Mouse (Mus musculus): ENCODE data around the gene Olfr548-ps1. TPM values are rescaled to one million over a fixed set of nuclear protein-coding genes. Genes with fewer than 3 reads are reported as not detected.
"Not testable (repeated sequence)": the region's sequence is repeated elsewhere in the genome, so short reads cannot be mapped to it uniquely, and the experiment has no call there.

The Olfr548-ps1 gene
- polyA plus RNA-seq (2016; fragmentation: Nextera tagmentation; extraction: Ambion mirVana): not detected in 2 replicates

GRCm38 (mm10) chr7:102540596-102540995, at the start of gene Olfr548-ps1:
TSS of gene Olfr548-ps1 (plus strand) at chr7:102540896.
- ATAC-seq (ENCODE audit: insufficient number of reproducible peaks, low FRiP score): no peak
- Histone ChIP-seq H3K27me3 (replicated peaks) (no peaks in the 10 kb centered on the region), H3K4me1 (replicated peaks) (no peaks in the 10 kb centered on the region), H3K4me2 (no peak within 1 kb of the TSS), H3K4me3 (no peak within 1 kb of the TSS), H3K9ac (no peak within 1 kb of the TSS), H3K36me3 (no peaks in the 10 kb centered on the region), H3K27ac (ENCODE audit: poor library complexity, severe bottlenecking) (no peak within 1 kb of the TSS), H3K9me3 (replicated peaks) (no peaks in the 10 kb centered on the region)
- WGBS: 68% methylated on average over 2 of the region's 2 CpGs

- ATAC-seq (ENCODE audit: insufficient number of reproducible peaks, low FRiP score); H3K9me3 ChIP-seq (replicated peaks); H3K4me1 ChIP-seq (replicated peaks); H3K27me3 ChIP-seq (replicated peaks); H3K9ac ChIP-seq; H3K36me3 ChIP-seq; H3K4me3 ChIP-seq; H3K27ac ChIP-seq (ENCODE audit: poor library complexity, severe bottlenecking); H3K4me2 ChIP-seq: not testable (repeated sequence)
- WGBS: 41% methylated on average over 7 of the region's 7 CpGs
Measured at GRCm38 (mm10) chr7:102494416-102494815, 46.3 kb upstream of the Olfr548-ps1 start.

GRCm38 (mm10) chr7:102499473-102499872, 41.2 kb upstream of the Olfr548-ps1 start, which contains the start of gene Olfr545:
TSS of gene Olfr545 (minus strand) at chr7:102499573.
- H3K27ac ChIP-seq (ENCODE audit: poor library complexity, severe bottlenecking): no peak within 1 kb of the TSS
- ATAC-seq (ENCODE audit: insufficient number of reproducible peaks, low FRiP score): no peak
- H3K27me3 ChIP-seq (replicated peaks): 0 out of 2 replicates have a peak, but pooled peaks cover 5% of the 10 kb centered on the region
- H3K4me3 ChIP-seq: no peak within 1 kb of the TSS
- WGBS: 62% methylated on average over 3 of the region's 3 CpGs
- no peaks in the 10 kb centered on the region for H3K4me1 ChIP-seq (replicated peaks)
- no peaks in the 10 kb centered on the region for H3K36me3 ChIP-seq
- no peak within 1 kb of the TSS for H3K9ac ChIP-seq
- no peak within 1 kb of the TSS for H3K4me2 ChIP-seq
- H3K9me3 ChIP-seq (replicated peaks): no peaks in the 10 kb centered on the region

GRCm38 (mm10) chr7:102501986-102502385, 38.7 kb upstream of the Olfr548-ps1 start:
- H3K27me3 ChIP-seq (replicated peaks): 0 out of 2 replicates have a peak, but pooled peaks cover 5% of the 10 kb centered on the region
- H3K4me2 ChIP-seq: no peak overlapping the region
- H3K36me3 ChIP-seq: no peaks in the 10 kb centered on the region
- no peaks in the 10 kb centered on the region for H3K9me3 ChIP-seq (replicated peaks)
- no peak overlapping the region for H3K4me3 ChIP-seq
- ATAC-seq (ENCODE audit: insufficient number of reproducible peaks, low FRiP score): no peak
- H3K9ac ChIP-seq: no peak overlapping the region
- 59% methylated on average over 5 of the region's 5 CpGs for WGBS
- H3K27ac ChIP-seq (ENCODE audit: poor library complexity, severe bottlenecking): no peak overlapping the region
- H3K4me1 ChIP-seq (replicated peaks): no peaks in the 10 kb centered on the region

- no peak overlapping the region for H3K4me2 ChIP-seq
- H3K36me3 ChIP-seq: no peaks in the 10 kb centered on the region
- H3K27ac ChIP-seq (ENCODE audit: poor library complexity, severe bottlenecking): no peak overlapping the region
- no peaks in the 10 kb centered on the region for H3K4me1 ChIP-seq (replicated peaks)
- no peak overlapping the region for H3K9ac ChIP-seq
- H3K9me3 ChIP-seq (replicated peaks): no peaks in the 10 kb centered on the region
- H3K4me3 ChIP-seq: no peak overlapping the region
- whole genome bisulfite sequencing: 39% methylated on average over 3 of the region's 3 CpGs
- peaks cover 11% of the 10 kb centered on the region for H3K27me3 ChIP-seq (replicated peaks)
- ATAC-seq (ENCODE audit: insufficient number of reproducible peaks, low FRiP score): peak; percentile 43; the same call in 1 of the 2 replicates
Measured at GRCm38 (mm10) chr7:102506848-102507247, 33.8 kb upstream of the Olfr548-ps1 start.

- H3K4me1 ChIP-seq (replicated peaks): no peaks in the 10 kb centered on the region
- H3K4me2 ChIP-seq: no peak overlapping the region
- WGBS: 85% methylated on average over 9 of the region's 9 CpGs
- H3K9ac ChIP-seq: no peak overlapping the region
- H3K9me3 ChIP-seq (replicated peaks): no peaks in the 10 kb centered on the region
- no peak overlapping the region for H3K27ac ChIP-seq (ENCODE audit: poor library complexity, severe bottlenecking)
- ATAC-seq (ENCODE audit: insufficient number of reproducible peaks, low FRiP score): no peak
- no peak overlapping the region for H3K4me3 ChIP-seq
- H3K36me3 ChIP-seq: no peaks in the 10 kb centered on the region
- peaks cover 12% of the 10 kb centered on the region for H3K27me3 ChIP-seq (replicated peaks)
Measured at GRCm38 (mm10) chr7:102508066-102508465, 32.6 kb upstream of the Olfr548-ps1 start.

GRCm38 (mm10) chr7:102508666-102509065, 32.0 kb upstream of the Olfr548-ps1 start:
- Histone ChIP-seq H3K36me3 (no peaks in the 10 kb centered on the region), H3K4me2 (no peak overlapping the region), H3K4me3 (no peak overlapping the region), H3K4me1 (replicated peaks) (no peaks in the 10 kb centered on the region), H3K27ac (ENCODE audit: poor library complexity, severe bottlenecking) (no peak overlapping the region), H3K27me3 (replicated peaks) (peaks cover 12% of the 10 kb centered on the region), H3K9me3 (replicated peaks) (no peaks in the 10 kb centered on the region), H3K9ac (no peak overlapping the region)
- no peak for ATAC-seq (ENCODE audit: insufficient number of reproducible peaks, low FRiP score)
- 82% methylated on average over 6 of the region's 6 CpGs for WGBS

GRCm38 (mm10) chr7:102509726-102510125, 31.0 kb upstream of the Olfr548-ps1 start:
- H3K9ac ChIP-seq: no peak overlapping the region
- no peak for ATAC-seq (ENCODE audit: insufficient number of reproducible peaks, low FRiP score)
- no peaks in the 10 kb centered on the region for H3K36me3 ChIP-seq
- H3K4me2 ChIP-seq: no peak overlapping the region
- no peak overlapping the region for H3K27ac ChIP-seq (ENCODE audit: poor library complexity, severe bottlenecking)
- 83% methylated on average over 7 of the region's 7 CpGs for WGBS
- H3K27me3 ChIP-seq (replicated peaks): peaks cover 21% of the 10 kb centered on the region
- no peak overlapping the region for H3K4me3 ChIP-seq
- H3K4me1 ChIP-seq (replicated peaks): no peaks in the 10 kb centered on the region
- H3K9me3 ChIP-seq (replicated peaks): no peaks in the 10 kb centered on the region

GRCm38 (mm10) chr7:102511927-102512326, 28.8 kb upstream of the Olfr548-ps1 start:
- ATAC-seq (ENCODE audit: insufficient number of reproducible peaks, low FRiP score): no peak
- H3K27ac ChIP-seq (ENCODE audit: poor library complexity, severe bottlenecking): no peak overlapping the region
- no peak overlapping the region for H3K4me3 ChIP-seq
- no peak overlapping the region for H3K9ac ChIP-seq
- H3K4me2 ChIP-seq: no peak overlapping the region
- H3K4me1 ChIP-seq (replicated peaks): peaks cover 2% of the 10 kb centered on the region; the same call in 1 of the 2 replicates
- 86% methylated on average over 10 of the region's 10 CpGs for WGBS
- H3K9me3 ChIP-seq (replicated peaks): no peaks in the 10 kb centered on the region
- no peaks in the 10 kb centered on the region for H3K36me3 ChIP-seq
- H3K27me3 ChIP-seq (replicated peaks): peaks cover 41% of the 10 kb centered on the region

- peaks cover 41% of the 10 kb centered on the region for H3K27me3 ChIP-seq (replicated peaks)
- H3K4me2 ChIP-seq: peak overlapping the region; percentile 94
- WGBS: under 1% methylated on average over 54 of the region's 54 CpGs
- H3K36me3 ChIP-seq: no peaks in the 10 kb centered on the region
- peak overlapping the region; percentile 58 for H3K4me3 ChIP-seq
- no peak overlapping the region for H3K27ac ChIP-seq (ENCODE audit: poor library complexity, severe bottlenecking)
- ATAC-seq (ENCODE audit: insufficient number of reproducible peaks, low FRiP score): peak; percentile 87
- H3K9me3 ChIP-seq (replicated peaks): no peaks in the 10 kb centered on the region
- H3K9ac ChIP-seq: peak overlapping the region; percentile 81
- H3K4me1 ChIP-seq (replicated peaks): peaks cover 2% of the 10 kb centered on the region; the same call in 1 of the 2 replicates
Measured at GRCm38 (mm10) chr7:102512814-102513435, 27.8 kb upstream of the Olfr548-ps1 start.

GRCm38 (mm10) chr7:102514144-102514543, 26.6 kb upstream of the Olfr548-ps1 start:
- no peak overlapping the region for H3K4me3 ChIP-seq
- ATAC-seq (ENCODE audit: insufficient number of reproducible peaks, low FRiP score): no peak
- WGBS: 34% methylated on average over 4 of the region's 4 CpGs

More at GRCm38 (mm10) chr7:102514144-102514543, 26.6 kb upstream of the Olfr548-ps1 start:
- H3K27ac ChIP-seq (ENCODE audit: poor library complexity, severe bottlenecking): no peak overlapping the region
- peaks cover 41% of the 10 kb centered on the region for H3K27me3 ChIP-seq (replicated peaks)
- no peaks in the 10 kb centered on the region for H3K9me3 ChIP-seq (replicated peaks)
- H3K4me2 ChIP-seq: no peak overlapping the region
- no peaks in the 10 kb centered on the region for H3K36me3 ChIP-seq
- peaks cover 2% of the 10 kb centered on the region; the same call in 1 of the 2 replicates for H3K4me1 ChIP-seq (replicated peaks)
- H3K9ac ChIP-seq: no peak overlapping the region

Data from heart, embryonic 12.5 days (tissue).